Mouse (Mus musculus): Measurements from ENCODE around the gene Fam71e1. TPM values are rescaled to one million over a fixed set of nuclear protein-coding genes. Genes with fewer than 3 reads are reported as not detected.

The Fam71e1 gene
- polyA plus RNA-seq, 1 experiment from 2014 or later, result 9.2 TPM

- H3K36me3 ChIP-seq (ENCODE audit: control insufficient read depth, insufficient read depth, low read length), result peaks cover 98% of the 10 kb centered on the region
- 90% methylated on average over 13 of the region's 13 CpGs for WGBS
- ATAC-seq (ENCODE audit: insufficient number of reproducible peaks, insufficient read depth, low FRiP score, low read depth), result no peak
- no peak overlapping the region for H3K27ac ChIP-seq (replicated peaks in 1 of 2; ENCODE audit: control insufficient read depth in 1 of 2, insufficient read depth in 1 of 2, low read depth in 2 of 2, low read length in 2 of 2)
- no peaks in the 10 kb centered on the region for H3K27me3 ChIP-seq (ENCODE audit: control insufficient read depth, insufficient read depth, low read length)
- H3K4me3 ChIP-seq (ENCODE audit: control insufficient read depth in 1 of 2, insufficient read depth in 1 of 2, low read depth in 1 of 2, low read length in 2 of 2), result no peak overlapping the region
- H3K9me3 ChIP-seq (ENCODE audit: control insufficient read depth, low read length), result no peaks in the 10 kb centered on the region
- no peak overlapping the region for H3K4me2 ChIP-seq (ENCODE audit: low read length)
- H3K4me1 ChIP-seq (ENCODE audit: control insufficient read depth in 2 of 2, insufficient read depth in 2 of 2, low read length in 2 of 2), result peaks cover 2 to 10% of the 10 kb centered on the region in 2 experiments; a peak in 1 of 4 replicates
- H3K9ac ChIP-seq (ENCODE audit: low read length), result no peak overlapping the region
These were observed 41.1 kb downstream of the Fam71e1 start for GRCm38 (mm10) chr7:44537496-44537895.

GRCm38 (mm10) chr7:44538756-44539624 is 42.6 kb downstream of the Fam71e1 start:
- H3K4me1 ChIP-seq (ENCODE audit: control insufficient read depth in 2 of 2, insufficient read depth in 2 of 2, low read length in 2 of 2), result peaks cover 2 to 10% of the 10 kb centered on the region in 2 experiments; a peak in 1 of 4 replicates
- H3K9me3 ChIP-seq (ENCODE audit: control insufficient read depth, low read length), result no peaks in the 10 kb centered on the region
- 88% methylated on average over 40 of the region's 41 CpGs for WGBS
- H3K36me3 ChIP-seq (ENCODE audit: control insufficient read depth, insufficient read depth, low read length), result peaks cover 91% of the 10 kb centered on the region
- H3K9ac ChIP-seq (ENCODE audit: low read length), result no peak overlapping the region
- H3K27ac ChIP-seq (replicated peaks in 1 of 2; ENCODE audit: control insufficient read depth in 1 of 2, insufficient read depth in 1 of 2, low read depth in 2 of 2, low read length in 2 of 2), result no peak overlapping the region
- H3K27me3 ChIP-seq (ENCODE audit: control insufficient read depth, insufficient read depth, low read length), result no peaks in the 10 kb centered on the region
- H3K4me3 ChIP-seq (ENCODE audit: control insufficient read depth in 1 of 2, insufficient read depth in 1 of 2, low read depth in 1 of 2, low read length in 2 of 2), result no peak overlapping the region
- H3K4me2 ChIP-seq (ENCODE audit: low read length), result no peak overlapping the region
- no peak for ATAC-seq (ENCODE audit: insufficient number of reproducible peaks, insufficient read depth, low FRiP score, low read depth)

- no peak for ATAC-seq (ENCODE audit: insufficient number of reproducible peaks, insufficient read depth, low FRiP score, low read depth)
- 93% methylated on average over 11 of the region's 11 CpGs for WGBS
- peaks cover 57% of the 10 kb centered on the region for H3K36me3 ChIP-seq (ENCODE audit: control insufficient read depth, insufficient read depth, low read length)
- peaks cover 3% of the 10 kb centered on the region in 2 experiments; a peak in 2 of 4 replicates for H3K4me1 ChIP-seq (ENCODE audit: control insufficient read depth in 2 of 2, insufficient read depth in 2 of 2, low read length in 2 of 2)
- no peaks in the 10 kb centered on the region for H3K9me3 ChIP-seq (ENCODE audit: control insufficient read depth, low read length)
- H3K27me3 ChIP-seq (ENCODE audit: control insufficient read depth, insufficient read depth, low read length), result no peaks in the 10 kb centered on the region
- no peak overlapping the region for H3K27ac ChIP-seq (replicated peaks in 1 of 2; ENCODE audit: control insufficient read depth in 1 of 2, insufficient read depth in 1 of 2, low read depth in 2 of 2, low read length in 2 of 2)
- H3K4me3 ChIP-seq (ENCODE audit: control insufficient read depth in 1 of 2, insufficient read depth in 1 of 2, low read depth in 1 of 2, low read length in 2 of 2), result no peak overlapping the region
- H3K4me2 ChIP-seq (ENCODE audit: low read length), result no peak overlapping the region
- H3K9ac ChIP-seq (ENCODE audit: low read length), result no peak overlapping the region
These were observed 46.2 kb downstream of the Fam71e1 start for GRCm38 (mm10) chr7:44542555-44542954.

GRCm38 (mm10) chr7:44543071-44543470 is 46.7 kb downstream of the Fam71e1 start:
- no peaks in the 10 kb centered on the region for H3K9me3 ChIP-seq (ENCODE audit: control insufficient read depth, low read length)
- H3K4me3 ChIP-seq (ENCODE audit: control insufficient read depth in 1 of 2, insufficient read depth in 1 of 2, low read depth in 1 of 2, low read length in 2 of 2), result no peak overlapping the region
- no peak overlapping the region for H3K27ac ChIP-seq (replicated peaks in 1 of 2; ENCODE audit: control insufficient read depth in 1 of 2, insufficient read depth in 1 of 2, low read depth in 2 of 2, low read length in 2 of 2)
- no peaks in the 10 kb centered on the region for H3K27me3 ChIP-seq (ENCODE audit: control insufficient read depth, insufficient read depth, low read length)
- peaks cover 52% of the 10 kb centered on the region for H3K36me3 ChIP-seq (ENCODE audit: control insufficient read depth, insufficient read depth, low read length)
- H3K4me2 ChIP-seq (ENCODE audit: low read length), result no peak overlapping the region
- H3K4me1 ChIP-seq (ENCODE audit: control insufficient read depth in 2 of 2, insufficient read depth in 2 of 2, low read length in 2 of 2), result peaks cover 8% of the 10 kb centered on the region in 2 experiments; a peak in 2 of 4 replicates
- 76% methylated on average over 12 of the region's 12 CpGs for WGBS
- no peak for ATAC-seq (ENCODE audit: insufficient number of reproducible peaks, insufficient read depth, low FRiP score, low read depth)
- no peak overlapping the region for H3K9ac ChIP-seq (ENCODE audit: low read length)

GRCm38 (mm10) chr7:44546274-44546673 is 49.9 kb downstream of the Fam71e1 start:
- no peak for ATAC-seq (ENCODE audit: insufficient number of reproducible peaks, insufficient read depth, low FRiP score, low read depth)
- no peaks in the 10 kb centered on the region for H3K9me3 ChIP-seq (ENCODE audit: control insufficient read depth, low read length)
- H3K4me3 ChIP-seq (ENCODE audit: control insufficient read depth in 1 of 2, insufficient read depth in 1 of 2, low read depth in 1 of 2, low read length in 2 of 2), result no peak overlapping the region
- no peak overlapping the region for H3K4me2 ChIP-seq (ENCODE audit: low read length)
- no peaks in the 10 kb centered on the region for H3K27me3 ChIP-seq (ENCODE audit: control insufficient read depth, insufficient read depth, low read length)
- peaks cover 8 to 10% of the 10 kb centered on the region in 2 experiments; a peak in 2 of 4 replicates for H3K4me1 ChIP-seq (ENCODE audit: control insufficient read depth in 2 of 2, insufficient read depth in 2 of 2, low read length in 2 of 2)
- H3K27ac ChIP-seq (replicated peaks in 1 of 2; ENCODE audit: control insufficient read depth in 1 of 2, insufficient read depth in 1 of 2, low read depth in 2 of 2, low read length in 2 of 2), result no peak overlapping the region
- whole genome bisulfite sequencing, result 98% methylated on average over 3 of the region's 3 CpGs
- no peak overlapping the region for H3K9ac ChIP-seq (ENCODE audit: low read length)
- H3K36me3 ChIP-seq (ENCODE audit: control insufficient read depth, insufficient read depth, low read length), result peaks cover 40% of the 10 kb centered on the region

GRCm38 (mm10) chr7:44547041-44547440 is 50.7 kb downstream of the Fam71e1 start:
- no peaks in the 10 kb centered on the region for H3K27me3 ChIP-seq (ENCODE audit: control insufficient read depth, insufficient read depth, low read length)
- no peak overlapping the region for H3K27ac ChIP-seq (replicated peaks in 1 of 2; ENCODE audit: control insufficient read depth in 1 of 2, insufficient read depth in 1 of 2, low read depth in 2 of 2, low read length in 2 of 2)
- no peak for ATAC-seq (ENCODE audit: insufficient number of reproducible peaks, insufficient read depth, low FRiP score, low read depth)
- H3K9me3 ChIP-seq (ENCODE audit: control insufficient read depth, low read length), result no peaks in the 10 kb centered on the region
- H3K36me3 ChIP-seq (ENCODE audit: control insufficient read depth, insufficient read depth, low read length), result peaks cover 40% of the 10 kb centered on the region
- WGBS, result 95% methylated on average over 13 of the region's 13 CpGs
- peaks cover 8 to 10% of the 10 kb centered on the region in 2 experiments; a peak in 2 of 4 replicates for H3K4me1 ChIP-seq (ENCODE audit: control insufficient read depth in 2 of 2, insufficient read depth in 2 of 2, low read length in 2 of 2)
- peak overlapping the region; percentile 92 for H3K4me2 ChIP-seq (ENCODE audit: low read length)
- H3K9ac ChIP-seq (ENCODE audit: low read length), result peak overlapping the region; percentile 79
- no peak overlapping the region for H3K4me3 ChIP-seq (ENCODE audit: control insufficient read depth in 1 of 2, insufficient read depth in 1 of 2, low read depth in 1 of 2, low read length in 2 of 2)

GRCm38 (mm10) chr7:44547725-44548124 is 51.3 kb downstream of the Fam71e1 start:
- 22% methylated on average over 5 of the region's 5 CpGs for WGBS
- Histone ChIP-seq H3K27me3 (ENCODE audit: control insufficient read depth, insufficient read depth, low read length) (no peaks in the 10 kb centered on the region), H3K36me3 (ENCODE audit: control insufficient read depth, insufficient read depth, low read length) (peaks cover 38% of the 10 kb centered on the region), H3K9me3 (ENCODE audit: control insufficient read depth, low read length) (no peaks in the 10 kb centered on the region), H3K4me2 (ENCODE audit: low read length) (peak overlapping the region; percentile 92), H3K4me1 (ENCODE audit: control insufficient read depth in 2 of 2, insufficient read depth in 2 of 2, low read length in 2 of 2) (peaks cover 8 to 11% of the 10 kb centered on the region in 2 experiments; a peak in 3 of 4 replicates), H3K27ac (replicated peaks in 1 of 2; ENCODE audit: control insufficient read depth in 1 of 2, insufficient read depth in 1 of 2, low read depth in 2 of 2, low read length in 2 of 2) (no peak overlapping the region), H3K9ac (ENCODE audit: low read length) (peak overlapping the region; percentile 79), H3K4me3 (ENCODE audit: control insufficient read depth in 1 of 2, insufficient read depth in 1 of 2, low read depth in 1 of 2, low read length in 2 of 2) (peak overlapping the region; percentile 66 to 70)
- ATAC-seq (ENCODE audit: insufficient number of reproducible peaks, insufficient read depth, low FRiP score, low read depth), result no peak
